Mouse (Mus musculus): ENCODE data around the gene Isyna1. TPM values are rescaled to one million over a fixed set of nuclear protein-coding genes. Genes with fewer than 3 reads are reported as not detected.

Isyna1 gene
- polyA plus RNA-seq, 1 experiment from 2014 or later = 214 TPM

DNA sequence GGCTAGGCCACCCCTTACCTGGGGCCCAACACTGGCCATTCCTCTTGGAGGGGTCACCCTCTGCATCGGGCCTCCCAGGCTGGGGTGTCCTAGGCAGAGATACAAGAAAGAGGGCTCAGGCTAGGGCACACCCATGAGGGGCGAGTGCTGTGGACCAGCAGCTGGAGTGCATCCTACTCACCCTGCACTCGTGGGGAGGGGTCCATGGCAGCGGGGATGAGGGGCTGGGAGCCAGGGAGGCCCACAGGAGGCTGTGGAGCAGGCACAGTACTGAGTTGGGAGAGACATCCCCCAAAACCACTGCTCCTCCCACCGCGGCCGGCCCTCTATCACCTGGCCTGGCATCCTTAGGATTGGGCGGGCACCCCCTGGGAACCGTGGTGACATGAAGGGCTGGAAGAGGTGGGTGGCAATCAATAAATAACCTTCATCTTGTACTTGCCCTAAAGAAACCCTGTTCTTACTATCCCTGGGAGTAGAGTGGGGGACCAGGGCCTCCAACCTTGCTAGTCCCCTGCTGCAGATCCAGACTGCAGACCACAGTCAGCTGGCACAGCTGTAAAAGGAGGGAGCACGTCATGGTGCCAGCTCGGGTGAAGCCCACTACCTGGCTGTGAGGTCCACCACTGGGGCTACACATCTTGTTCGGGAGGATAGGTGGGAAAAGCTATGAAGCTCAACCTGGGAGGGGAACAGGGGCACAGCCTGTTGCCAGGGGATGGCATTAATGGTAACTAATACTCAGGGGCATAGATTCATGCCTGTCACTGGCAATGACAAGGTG, 5.5 kb downstream of the Isyna1 start:
- Histone ChIP-seq H3K27me3 (ENCODE audit: insufficient read depth, poor library complexity, severe bottlenecking) (peaks cover 25% of the 10 kb centered on the region; the same call in 1 of the 2 replicates), H3K9me3 (no peaks in the 10 kb centered on the region), H3K4me3 (no peak overlapping the region; the same call in 1 of the 2 replicates), H3K27ac (peak overlapping the region; percentile 89), H3K4me1 (peaks cover 71% of the 10 kb centered on the region), H3K36me3 (peaks cover 37% of the 10 kb centered on the region)
- DNase-seq (ENCODE audit: low spot score) = no peak
- 76% methylated on average over 12 of the region's 12 CpGs for WGBS

DNA sequence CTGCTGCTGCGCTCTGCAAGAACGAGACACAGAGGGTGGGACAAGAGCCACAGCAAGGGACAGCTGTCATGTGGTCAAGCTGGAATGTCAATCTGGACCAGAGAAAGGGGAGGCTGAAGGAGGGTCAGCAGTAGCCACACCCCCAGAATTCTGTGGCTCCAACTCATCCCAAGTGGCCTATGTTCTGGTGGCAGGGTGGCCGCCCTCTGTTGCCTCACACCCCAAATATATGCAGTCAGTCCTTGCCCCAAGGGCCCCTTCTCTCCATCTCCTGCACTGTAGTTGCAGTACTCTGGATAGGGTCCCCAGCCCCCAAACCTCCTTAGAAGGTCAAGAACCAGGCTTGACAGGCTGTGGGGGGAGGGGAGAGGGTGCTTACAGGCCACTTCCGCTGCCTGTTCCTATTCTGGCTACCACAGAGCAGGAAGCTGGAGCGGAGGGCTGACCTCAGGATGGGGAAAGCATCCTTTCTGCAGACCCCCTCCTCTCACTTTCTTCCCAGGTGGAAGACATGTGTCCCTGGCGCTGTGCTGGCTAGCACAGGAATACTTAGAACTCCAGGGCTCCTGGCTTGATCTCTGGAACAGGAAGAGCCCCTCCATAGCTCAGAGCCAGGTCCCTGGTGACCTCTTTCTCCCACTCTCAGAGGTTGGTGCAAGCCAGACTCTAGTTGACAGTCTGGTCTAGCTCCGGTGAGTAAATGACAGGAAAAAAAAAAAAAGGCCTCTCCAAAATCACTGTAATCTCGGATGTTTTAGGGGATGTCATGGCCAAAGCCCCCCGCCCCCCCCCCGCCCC, 6.5 kb downstream of the Isyna1 start:
- Histone ChIP-seq H3K4me1 (peaks cover 61% of the 10 kb centered on the region), H3K27me3 (ENCODE audit: insufficient read depth, poor library complexity, severe bottlenecking) (peaks cover 24% of the 10 kb centered on the region; the same call in 1 of the 2 replicates), H3K9me3 (no peaks in the 10 kb centered on the region), H3K4me3 (peak overlapping the region; percentile 47), H3K36me3 (peaks cover 36% of the 10 kb centered on the region), H3K27ac (peak overlapping the region; percentile 89)
- WGBS = 16% methylated on average over 10 of the region's 10 CpGs
- no peak for DNase-seq (ENCODE audit: low spot score)

DNA sequence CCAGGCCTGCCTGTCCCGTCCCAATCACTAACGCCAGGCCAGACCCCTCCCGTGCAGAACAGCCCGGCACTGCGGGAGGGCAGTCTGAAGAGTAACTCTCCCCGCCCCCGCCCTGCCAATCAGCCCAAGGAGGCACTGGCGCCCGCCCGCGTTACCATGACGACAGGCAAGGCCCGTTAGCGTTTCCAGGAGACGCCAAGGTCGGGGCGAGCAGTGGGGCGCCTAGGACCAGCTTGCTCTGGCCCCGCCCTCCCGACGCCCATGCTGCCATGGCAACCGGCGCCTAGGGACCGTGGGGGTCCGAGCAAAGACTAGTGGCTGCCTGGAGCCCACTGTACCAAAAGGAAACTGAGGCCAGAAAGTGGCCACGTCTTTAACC, 7.1 kb downstream of the Isyna1 start:
- Histone ChIP-seq H3K36me3 (peaks cover 30% of the 10 kb centered on the region), H3K9me3 (no peaks in the 10 kb centered on the region), H3K4me1 (peaks cover 59% of the 10 kb centered on the region), H3K4me3 (peak overlapping the region; percentile 47), H3K27ac (peak overlapping the region; percentile 89), H3K27me3 (ENCODE audit: insufficient read depth, poor library complexity, severe bottlenecking) (peaks cover 19% of the 10 kb centered on the region; the same call in 1 of the 2 replicates)
- WGBS = under 1% methylated on average over 26 of the region's 26 CpGs
- peak; percentile 96 for DNase-seq (ENCODE audit: low spot score)

DNA sequence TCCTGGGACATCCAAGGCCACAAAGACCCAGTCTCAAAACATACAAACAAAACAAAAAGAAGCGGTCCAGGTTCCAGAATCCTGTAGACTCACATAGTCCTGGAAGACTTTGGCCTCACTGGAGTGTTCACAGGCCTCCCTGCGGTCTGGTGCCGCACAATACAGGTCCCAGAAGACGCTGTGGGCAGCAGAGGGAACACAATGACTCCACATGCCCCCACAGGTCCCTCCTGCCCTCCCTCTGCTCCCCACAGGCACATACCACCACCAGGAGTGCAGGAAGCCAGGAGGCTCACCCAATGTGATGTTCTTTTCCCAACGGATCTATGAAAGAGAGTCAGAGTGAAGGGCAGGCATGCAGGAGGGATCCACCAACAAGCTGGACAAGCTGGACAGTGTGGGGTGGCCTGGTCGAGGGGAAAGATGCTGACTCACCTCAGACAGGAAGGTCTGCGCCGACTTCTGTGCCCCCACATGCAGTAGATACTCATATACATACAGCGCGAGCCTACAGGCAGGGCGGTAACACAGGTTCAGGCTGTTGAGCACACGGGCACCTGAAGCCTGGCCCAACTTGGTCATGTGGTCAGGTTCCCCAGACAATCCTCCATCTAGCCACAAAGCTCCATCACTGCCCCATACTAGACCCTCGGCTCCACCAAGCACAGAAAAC, 8.1 kb downstream of the Isyna1 start:
- WGBS = 89% methylated on average over 13 of the region's 13 CpGs
- H3K27me3 ChIP-seq (ENCODE audit: insufficient read depth, poor library complexity, severe bottlenecking) = peaks cover 11% of the 10 kb centered on the region; the same call in 1 of the 2 replicates
- DNase-seq (ENCODE audit: low spot score) = no peak
- no peaks in the 10 kb centered on the region for H3K9me3 ChIP-seq
- peaks cover 58% of the 10 kb centered on the region for H3K4me1 ChIP-seq
- H3K36me3 ChIP-seq = peaks cover 22% of the 10 kb centered on the region
- H3K4me3 ChIP-seq = no peak overlapping the region
- peak overlapping the region; percentile 3; the same call in 1 of the 2 replicates for H3K27ac ChIP-seq

DNA sequence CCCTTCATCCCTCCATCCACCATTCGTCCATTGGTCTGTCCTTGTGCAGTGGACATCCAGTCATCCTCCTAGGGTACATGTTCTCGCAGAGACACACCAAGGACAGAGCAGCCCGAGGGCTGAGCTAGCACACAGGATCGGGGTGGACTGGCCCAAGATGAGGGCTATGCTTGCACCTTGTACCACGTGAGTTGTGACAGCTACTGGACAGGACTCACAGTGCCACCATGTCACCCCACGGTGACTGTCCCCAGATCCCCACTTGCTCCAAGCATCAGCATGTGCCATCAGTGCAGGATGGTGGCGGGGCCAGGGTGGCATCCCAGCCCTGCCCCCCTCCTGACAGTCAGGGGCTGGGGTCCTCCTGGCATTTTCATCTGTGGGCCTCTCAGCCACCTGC, 10.4 kb downstream of the Isyna1 start:
- no peak for DNase-seq (ENCODE audit: low spot score)
- H3K36me3 ChIP-seq = peaks cover 19% of the 10 kb centered on the region
- peaks cover 58% of the 10 kb centered on the region for H3K4me1 ChIP-seq
- H3K9me3 ChIP-seq = no peaks in the 10 kb centered on the region
- peaks cover 4% of the 10 kb centered on the region; the same call in 1 of the 2 replicates for H3K27me3 ChIP-seq (ENCODE audit: insufficient read depth, poor library complexity, severe bottlenecking)
- no peak overlapping the region for H3K27ac ChIP-seq
- no peak overlapping the region for H3K4me3 ChIP-seq
- WGBS = 87% methylated on average over 7 of the region's 7 CpGs

DNA sequence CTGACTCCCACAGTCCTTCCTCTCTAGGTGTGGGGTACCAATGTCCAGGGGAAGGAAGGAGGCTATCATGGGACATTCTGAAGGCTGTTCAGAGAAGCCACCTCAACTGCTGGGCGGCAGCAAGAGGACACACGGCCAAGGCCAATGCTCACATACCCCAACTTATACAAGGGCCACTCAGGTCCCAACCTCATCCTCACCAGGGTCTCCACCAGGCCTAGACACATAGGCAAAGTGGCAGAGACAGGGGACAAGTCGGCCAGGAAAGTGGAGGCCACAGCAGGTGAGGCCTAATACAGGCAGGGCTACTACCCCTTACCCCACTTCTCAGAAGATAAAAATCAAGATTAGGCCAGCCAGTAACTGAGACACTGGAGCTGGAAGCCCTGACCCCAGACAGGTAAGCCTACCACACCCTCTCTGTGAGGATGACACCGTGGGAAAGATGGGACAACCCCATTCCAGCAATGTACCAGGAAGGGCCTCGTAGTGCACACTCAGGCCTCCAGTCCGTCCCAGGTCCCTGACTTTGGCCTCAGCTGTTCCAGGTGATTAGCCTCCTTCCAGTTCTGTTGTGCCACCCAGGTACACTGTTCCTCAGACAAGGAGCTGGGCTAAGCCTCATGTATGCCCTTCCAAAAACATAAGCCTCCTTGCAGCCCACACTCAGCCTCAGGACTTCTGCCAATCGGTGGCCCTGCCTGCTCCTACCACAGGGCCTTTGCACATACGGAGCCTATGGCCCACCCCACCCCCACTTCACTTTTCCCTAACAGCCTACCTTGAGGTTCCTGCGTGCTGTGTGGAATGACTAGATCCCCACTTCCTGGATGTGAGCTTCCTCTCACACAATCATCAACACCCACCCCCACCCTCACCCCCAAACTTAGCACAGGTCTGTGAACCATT, 12.0 kb downstream of the Isyna1 start:
- H3K27me3 ChIP-seq (ENCODE audit: insufficient read depth, poor library complexity, severe bottlenecking) = peaks cover 4% of the 10 kb centered on the region; the same call in 1 of the 2 replicates
- H3K4me3 ChIP-seq = peak overlapping the region; percentile 83; the same call in 1 of the 2 replicates
- no peak for DNase-seq (ENCODE audit: low spot score)
- WGBS = 83% methylated on average over 9 of the region's 9 CpGs
- no peaks in the 10 kb centered on the region for H3K9me3 ChIP-seq
- H3K36me3 ChIP-seq = peaks cover 19% of the 10 kb centered on the region
- H3K4me1 ChIP-seq = peaks cover 56% of the 10 kb centered on the region
- H3K27ac ChIP-seq = no peak overlapping the region

DNA sequence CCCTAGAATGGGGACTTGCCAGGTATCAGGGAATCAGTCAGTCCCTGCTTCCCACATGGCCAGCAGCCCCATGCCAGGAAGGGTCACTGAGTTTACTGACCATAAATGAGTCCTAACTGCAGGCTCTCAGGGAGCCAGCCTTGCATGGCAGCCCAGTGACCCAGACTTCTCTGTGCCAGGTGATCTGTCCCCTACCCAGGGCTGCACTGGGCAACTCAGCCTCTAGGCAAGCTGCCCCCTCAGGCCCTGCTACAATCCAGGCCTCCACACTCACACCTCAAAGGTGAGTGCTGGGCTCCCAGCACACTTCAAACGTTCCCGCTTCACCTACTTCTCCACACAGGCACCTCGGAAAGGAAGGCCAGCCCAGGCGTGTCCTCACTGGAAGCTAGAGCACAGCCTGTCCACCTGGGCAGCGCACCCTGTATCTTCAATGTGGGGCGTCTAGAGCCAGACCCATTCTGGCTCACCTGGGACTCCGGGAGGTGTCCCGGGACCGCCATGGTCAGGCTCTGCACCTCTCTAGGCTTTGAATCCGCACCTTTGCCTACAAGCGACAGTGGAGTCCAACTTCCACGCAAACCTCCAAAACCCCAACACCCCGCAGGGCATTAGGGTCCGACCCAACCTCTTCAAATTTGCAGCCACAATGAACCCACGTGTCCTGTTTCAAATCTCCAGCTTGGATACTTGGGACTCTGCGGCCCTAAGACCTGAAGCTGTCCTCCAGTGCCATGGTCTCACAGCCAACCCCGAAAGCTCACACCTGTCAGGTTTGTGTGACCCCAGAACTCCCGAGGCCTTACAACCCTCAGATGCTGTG, 12.8 kb downstream of the Isyna1 start:
- no peaks in the 10 kb centered on the region for H3K9me3 ChIP-seq
- no peak for DNase-seq (ENCODE audit: low spot score)
- H3K4me1 ChIP-seq = peaks cover 58% of the 10 kb centered on the region
- WGBS = 63% methylated on average over 18 of the region's 18 CpGs
- peaks cover 4% of the 10 kb centered on the region; the same call in 1 of the 2 replicates for H3K27me3 ChIP-seq (ENCODE audit: insufficient read depth, poor library complexity, severe bottlenecking)
- H3K27ac ChIP-seq = peak overlapping the region; percentile 97
- H3K36me3 ChIP-seq = peaks cover 16% of the 10 kb centered on the region
- H3K4me3 ChIP-seq = peak overlapping the region; percentile 83

DNA sequence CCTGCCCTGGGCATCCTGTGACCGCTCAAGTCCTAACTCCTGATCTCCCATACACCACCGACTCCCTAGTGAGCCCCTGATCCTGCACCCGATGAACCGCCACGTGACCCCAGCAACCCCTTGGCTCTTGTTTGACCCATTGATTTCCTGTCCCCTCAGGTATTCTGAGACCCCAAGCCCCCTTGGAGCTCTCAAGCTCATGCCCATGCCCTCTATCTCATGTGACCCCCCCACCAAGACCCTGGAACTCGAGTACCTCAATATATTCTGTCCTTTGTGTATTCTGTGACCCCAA, 13.4 kb downstream of the Isyna1 start:
- H3K27ac ChIP-seq = peak overlapping the region; percentile 97
- H3K4me1 ChIP-seq = peaks cover 60% of the 10 kb centered on the region

DNA sequence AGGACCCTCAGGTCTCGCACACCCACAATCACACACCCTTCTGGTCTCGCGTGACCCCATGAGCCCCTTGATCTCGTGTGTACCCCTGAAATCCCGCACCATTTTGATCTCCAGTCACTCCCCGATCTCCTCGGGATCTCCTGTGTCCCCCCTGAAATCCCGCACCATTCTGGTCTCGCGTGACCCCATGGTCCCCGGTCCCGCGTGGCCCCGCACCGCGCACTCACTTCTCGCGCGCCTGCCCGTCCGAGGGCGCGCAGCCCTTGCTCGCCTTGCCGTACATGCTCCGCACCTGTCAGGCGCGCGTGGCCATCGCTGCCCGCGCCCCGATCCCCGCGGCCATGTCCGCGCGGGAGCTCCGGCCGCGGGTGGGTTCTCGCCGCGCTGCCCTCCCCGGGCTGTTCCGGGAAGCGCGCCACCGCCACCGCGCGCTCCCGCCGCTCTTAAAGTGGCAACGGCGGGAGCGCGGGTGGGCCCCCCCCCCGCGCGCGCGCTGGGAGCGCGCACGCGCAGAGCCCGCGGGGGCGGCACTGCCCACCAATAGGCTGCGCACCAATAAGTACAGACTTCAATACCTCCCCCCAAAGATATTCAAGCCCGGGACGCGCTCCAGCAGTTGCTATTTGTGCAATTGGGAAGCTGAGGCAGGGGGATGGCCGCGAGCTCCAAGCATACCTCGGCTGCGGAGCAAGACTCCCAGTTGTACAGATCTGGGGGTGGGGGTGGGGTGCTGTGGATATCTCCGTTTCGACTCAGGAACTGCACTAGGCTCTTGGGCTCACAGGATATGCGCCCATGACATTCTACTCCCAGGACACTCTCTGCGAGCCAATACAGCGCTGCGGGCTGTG, 13.9 kb downstream of the Isyna1 start:
- peaks cover 4% of the 10 kb centered on the region; the same call in 1 of the 2 replicates for H3K36me3 ChIP-seq
- H3K4me1 ChIP-seq = peaks cover 60% of the 10 kb centered on the region
- no peaks in the 10 kb centered on the region for H3K9me3 ChIP-seq
- 1% methylated on average over 84 of the region's 84 CpGs for WGBS
- peak overlapping the region; percentile 97 for H3K27ac ChIP-seq
- H3K27me3 ChIP-seq (ENCODE audit: insufficient read depth, poor library complexity, severe bottlenecking) = peaks cover 4% of the 10 kb centered on the region; the same call in 1 of the 2 replicates
- DNase-seq (ENCODE audit: low spot score) = no peak
- H3K4me3 ChIP-seq = peak overlapping the region; percentile 83

More for the DNA sequence above, 13.4 kb downstream of the Isyna1 start:
- Histone ChIP-seq H3K36me3 (peaks cover 10% of the 10 kb centered on the region), H3K27me3 (ENCODE audit: insufficient read depth, poor library complexity, severe bottlenecking) (peaks cover 4% of the 10 kb centered on the region; the same call in 1 of the 2 replicates), H3K9me3 (no peaks in the 10 kb centered on the region), H3K4me3 (peak overlapping the region; percentile 83)
- 29% methylated on average over 6 of the region's 6 CpGs for WGBS
- no peak for DNase-seq (ENCODE audit: low spot score)

DNA sequence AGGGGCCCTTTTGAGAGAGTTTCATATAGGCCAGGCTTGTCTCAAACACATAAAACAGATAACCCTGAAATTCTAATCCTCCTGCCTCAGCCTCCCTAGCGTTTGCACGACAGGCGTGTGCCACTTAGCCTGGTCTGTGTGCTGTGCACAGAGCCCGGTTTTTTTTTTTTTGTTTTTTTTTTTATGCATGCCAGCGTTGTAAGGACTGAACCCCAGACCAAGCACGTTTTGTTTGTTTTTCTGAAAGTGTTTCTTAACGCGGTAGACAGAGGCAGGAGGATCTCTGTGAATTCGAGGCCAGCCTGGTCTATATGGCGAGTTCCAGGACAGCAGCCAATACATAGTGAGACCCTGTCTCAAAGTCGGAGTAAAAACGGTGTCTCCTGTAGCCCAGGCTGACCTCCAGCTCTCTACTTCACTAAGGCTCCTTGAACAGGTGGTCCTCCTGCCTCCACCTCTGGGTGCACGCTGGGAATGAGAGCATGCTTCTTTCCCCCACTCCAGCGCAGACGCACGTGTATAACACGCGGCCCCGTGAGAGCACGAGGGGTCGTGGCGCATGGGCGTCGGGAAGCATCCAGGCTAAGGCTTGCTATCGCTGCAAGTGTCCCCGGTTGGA, 14.7 kb downstream of the Isyna1 start, which contains the start of gene Ssbp4:
Ssbp4 (minus strand) TSS at position 124 of the 619 bp plus-strand sequence.
- WGBS = 3% methylated on average over 26 of the region's 26 CpGs
- Histone ChIP-seq H3K27ac (peak within 1 kb of the TSS; percentile 97), H3K36me3 (peaks cover 3% of the 10 kb centered on the region; the same call in 1 of the 2 replicates), H3K9me3 (no peaks in the 10 kb centered on the region), H3K4me1 (peaks cover 60% of the 10 kb centered on the region), H3K4me3 (peak within 1 kb of the TSS; percentile 83), H3K27me3 (ENCODE audit: insufficient read depth, poor library complexity, severe bottlenecking) (peaks cover 4% of the 10 kb centered on the region; the same call in 1 of the 2 replicates)
- DNase-seq (ENCODE audit: low spot score) = no peak
